Comparison of ENCODE assay signal across 8 mouse cellular contexts in the genomic region with DNA sequence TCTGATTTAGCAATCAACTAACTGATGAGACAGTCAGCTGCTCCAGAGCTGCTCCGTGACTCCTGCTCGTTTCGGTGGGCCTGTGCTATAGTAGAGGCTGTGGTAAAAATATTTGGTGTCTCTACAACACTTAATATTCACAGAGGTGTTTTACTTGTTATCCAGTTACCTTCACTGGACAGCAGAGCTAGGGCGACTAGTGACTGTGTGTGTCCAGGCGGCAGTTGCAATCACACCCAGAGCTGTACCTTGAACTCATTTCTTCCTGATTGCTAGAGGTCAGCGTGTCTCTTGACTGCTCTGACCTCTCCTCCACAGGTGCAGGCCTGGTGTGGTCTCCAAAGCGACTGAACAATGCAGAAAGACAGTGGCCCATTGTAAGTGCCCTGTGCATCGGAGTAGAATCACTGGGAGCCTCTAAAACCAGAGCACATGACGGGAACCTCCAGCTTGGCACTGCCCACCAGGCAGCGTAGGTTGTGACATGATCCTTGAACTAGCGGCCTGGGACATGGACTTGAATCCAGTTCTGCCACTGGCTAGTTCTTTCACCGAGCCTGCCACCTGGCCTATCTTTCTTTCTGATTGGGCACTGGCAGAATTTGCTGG. TPM values are rescaled to one million over a fixed set of nuclear protein-coding genes. Genes with fewer than 3 reads are reported as not detected.
A peak's percentile ranks its signal among the peaks of the same experiment; 100 is the strongest.
DNase-seq lines count a peak whose midpoint lies in the region; ATAC-seq and TF ChIP-seq lines count a peak whose summit lies in the region.

No protein-coding gene starts in this region.

- H3K9me3 ChIP-seq in ES-E14 (ENCODE audit: control insufficient read depth, insufficient read depth, low read depth, low read length) = no peaks in the 10 kb centered on the region
- H3K9me3 ChIP-seq in forebrain, embryonic 13.5 days (replicated peaks) = no peaks in the 10 kb centered on the region

- H3K9ac ChIP-seq in ES-E14 (ENCODE audit: insufficient read depth, low read depth, low read length, poor library complexity, severe bottlenecking) = peak overlapping the region; percentile 90
- H3K9ac ChIP-seq in forebrain, embryonic 13.5 days = peak overlapping the region; percentile 77

- WGBS in forebrain, embryonic 13.5 days = 32% methylated on average over 12 of the region's 12 CpGs

- peak; percentile 31 for DNase-seq in cerebellum, adult 9-11 months
- no peak for DNase-seq in cerebellum, postnatal 36 days
- DNase-seq in ES-E14 (ENCODE audit: low read depth, low spot score) = no peak
- peak; percentile 17 for DNase-seq in kidney, postnatal 14 days
- peak; percentile 10 for DNase-seq in naive thymus-derived CD4-positive, alpha-beta T cell, adult 2 months (ENCODE audit: low read depth)
- no peak for DNase-seq in urinary bladder, adult 18-20 months (ENCODE audit: low spot score in 2 of 2)
- no peak for DNase-seq in right cerebral cortex, adult 18-20 months

- in situ Hi-C loops in ES-E14 (cut with MboI; ENCODE audit: low sequenced_read_pairs in 2 of 2, unreplicated experiment in 2 of 2) = no loop called here

- peak; percentile 5; the same call in 1 of the 2 replicates for ATAC-seq in forebrain, embryonic 13.5 days

- H3K27me3 ChIP-seq in forebrain, embryonic 13.5 days = no peaks in the 10 kb centered on the region

- H3K36me3 ChIP-seq in ES-E14 (ENCODE audit: control insufficient read depth, insufficient read depth, low read length, poor library complexity, severe bottlenecking) = peaks cover 22% of the 10 kb centered on the region
- H3K36me3 ChIP-seq in forebrain, embryonic 13.5 days (ENCODE audit: poor library complexity, severe bottlenecking) = peaks cover 57% of the 10 kb centered on the region

- H3K4me2 ChIP-seq in forebrain, embryonic 13.5 days = peak overlapping the region; percentile 72

- no peak overlapping the region for H3K27ac ChIP-seq in ES-E14 (ENCODE audit: insufficient read depth, low read depth, low read length, poor library complexity, severe bottlenecking)
- H3K27ac ChIP-seq in forebrain, embryonic 13.5 days = peak overlapping the region; percentile 70; the same call in 1 of the 2 replicates

- peak overlapping the region; percentile 72 to 81 for H3K4me3 ChIP-seq in ES-E14 (ENCODE audit: insufficient read depth in 1 of 2, low read depth in 1 of 2, low read length in 2 of 2, poor library complexity in 1 of 2, severe bottlenecking in 1 of 2)
- H3K4me3 ChIP-seq in forebrain, embryonic 13.5 days = peak overlapping the region; percentile 63

- H3K4me1 ChIP-seq in ES-E14 (ENCODE audit: control insufficient read depth in 2 of 2, insufficient read depth in 2 of 2, low read length in 2 of 2, poor library complexity in 1 of 2) = peaks cover 3 to 11% of the 10 kb centered on the region in 2 experiments
- H3K4me1 ChIP-seq in forebrain, embryonic 13.5 days = peaks cover 20% of the 10 kb centered on the region

TF ChIP-seq in ES-E14, 5 proteins besides CTCF, POLR2A, EP300 and RAD21:
- TF ChIP-seq HCFC1 (IDR thresholded peaks at IDR 0.05; ENCODE audit: borderline replicate concordance, insufficient read depth, low read length) (no peak), CHD2 (IDR thresholded peaks at IDR 0.05; ENCODE audit: low read depth, low read length) (no peak), ZNF384 (IDR thresholded peaks at IDR 0.05; ENCODE audit: low read depth, low read length) (no peak), ZC3H11A (IDR thresholded peaks at IDR 0.05; ENCODE audit: borderline replicate concordance, low read depth, low read length) (no peak), MAFK (IDR thresholded peaks at IDR 0.05; ENCODE audit: insufficient read depth, low read depth, low read length) (no peak)

RNA-seq across cellular contexts. Expression of a gene that starts 0.8 kb away (rescaled TPM):
- total RNA-seq in ES-E14 (2012; rRNA removed) = 123 and 134 TPM in 2 replicates
- 132 and 144 TPM in 2 replicates for polyA plus RNA-seq in forebrain, embryonic 13.5 days (2015; fragmentation: Nextera tagmentation; extraction: Ambion mirVana)

RNA-seq across cellular contexts. Expression of a gene that starts 16.1 kb away (rescaled TPM):
- total RNA-seq in ES-E14 (2012; rRNA removed) = 92.4 and 117 TPM in 2 replicates
- 86.3 and 87.4 TPM in 2 replicates for polyA plus RNA-seq in forebrain, embryonic 13.5 days (2015; fragmentation: Nextera tagmentation; extraction: Ambion mirVana)

Comparison
In these comparisons a context has a peak if more than half of its experiments do, and no peak if none do; other contexts are left out.
1. DNase-seq: peak in cerebellum, adult 9-11 months (single experiment), kidney, postnatal 14 days (single experiment) and naive thymus-derived CD4-positive, alpha-beta T cell, adult 2 months (single experiment); none in cerebellum, postnatal 36 days (0 of 2), ES-E14 (single experiment), urinary bladder, adult 18-20 months (0 of 2) and right cerebral cortex, adult 18-20 months (single experiment).